Mouse (Mus musculus) liver, adult 2 months (tissue): ENCODE measurements around the gene Col4a2.

Source experiments
- CTCF ChIP-seq: fragments of 200-500 bp; IDR thresholded peaks from 2 replicates; pipeline ENCODE4 v1.5.1; 2011; ENCODE audit warnings: low read depth, low read length, control low read depth
- POLR2A ChIP-seq: fragments of 200-500 bp; IDR thresholded peaks from 2 replicates; pipeline ENCODE4 v1.6.1; 2011; ENCODE audit warnings: low read length, control low read depth; ENCODE audit not compliant: insufficient read depth; ENCODE audit errors: extremely low read depth

- no peak for TF ChIP-seq POLR2A
- TF ChIP-seq CTCF = no peak
Measured at GRCm38 (mm10) chr8:11338507-11338906, 25.9 kb downstream of the Col4a2 start.
